Mouse (Mus musculus) lung, embryonic 16.5 days (tissue): ENCODE measurements around the gene Cyp4f18. TPM values are rescaled to one million over a fixed set of nuclear protein-coding genes. Genes with fewer than 3 reads are reported as not detected.
A peak's percentile ranks its signal among the peaks of the same experiment; 100 is the strongest.
"Not testable (repeated sequence)": the region's sequence is repeated elsewhere in the genome, so short reads cannot be mapped to it uniquely, and the experiment has no call there.

Source experiments
- ATAC-seq: fragments of 200-750 bp; cut with Nextera tagmentation; 2 replicates; pipeline ENCODE4 v1.8.0; 2017; ENCODE audit warnings: low read depth, mild to moderate bottlenecking, moderate library complexity
- H3K27ac ChIP-seq: fragments of 300-500 bp; sonication (generic); 2 replicates; pipeline ENCODE4 v1.5.1; 2014; ENCODE audit warnings: mild to moderate bottlenecking, control low read depth, low read length
- H3K27me3 ChIP-seq: fragments of 300-500 bp; sonication (generic); 2 replicates; pipeline ENCODE4 v1.6.1; 2014; ENCODE audit warnings: low read depth, low read length, mixed read lengths; ENCODE audit not compliant: control insufficient read depth, insufficient read depth
- H3K36me3 ChIP-seq: fragments of 300-500 bp; sonication (generic); 2 replicates; pipeline ENCODE4 v1.6.1; 2014; ENCODE audit warnings: low read length; ENCODE audit not compliant: control insufficient read depth, insufficient read depth
- H3K4me1 ChIP-seq: fragments of 300-500 bp; sonication (generic); replicated peaks from 2 replicates; pipeline ENCODE4 v1.6.1; 2014; ENCODE audit warnings: low read length, mixed read lengths; ENCODE audit not compliant: control insufficient read depth, insufficient read depth
- H3K4me2 ChIP-seq: fragments of 300-500 bp; sonication (generic); 2 replicates; pipeline ENCODE4 v1.6.1; 2014; ENCODE audit warnings: low read depth, low read length, control low read depth
- H3K4me3 ChIP-seq: fragments of 300-500 bp; sonication (generic); 2 replicates; pipeline ENCODE4 v1.5.1; 2014; ENCODE audit warnings: mild to moderate bottlenecking, low read length, control low read depth
- H3K9ac ChIP-seq: fragments of 300-500 bp; sonication (generic); 2 replicates; pipeline ENCODE4 v1.6.1; 2014; ENCODE audit warnings: low read length, control low read depth
- H3K9me3 ChIP-seq: fragments of 300-500 bp; sonication (generic); 2 replicates; pipeline ENCODE4 v1.6.1; 2016; ENCODE audit warnings: low read length; ENCODE audit not compliant: control insufficient read depth
- WGBS: fragments of 180-500 bp; shearing (Covaris S2); extraction: QIAGEN DNeasy Blood & Tissue Kit; methylation state at CpG from one replicate; pipeline ENCODE4 v1.1.7; 2014; 5-methylcytosine and 5-hydroxymethylcytosine counted together
- polyA plus RNA-seq: library from polyadenylated mRNA; unstranded; fragments of >200 nt; fragmentation: Nextera tagmentation; extraction: Ambion mirVana; gene quantifications from 2 replicates; pipeline ENCODE4 v1.2.1, GENCODE M21; 2015

Cyp4f18 gene
- polyA plus RNA-seq, 1 experiment from 2014 or later, result 3.8 TPM

- Histone ChIP-seq H3K27ac (no peak overlapping the region), H3K4me1 (no peaks in the 10 kb centered on the region), H3K36me3 (peaks cover 37% of the 10 kb centered on the region), H3K4me2 (no peak overlapping the region), H3K4me3 (no peak overlapping the region), H3K27me3 (no peaks in the 10 kb centered on the region), H3K9me3 (peaks cover 2% of the 10 kb centered on the region; the same call in 1 of the 2 replicates), H3K9ac (no peak overlapping the region)
- no peak for ATAC-seq
These were observed 43.0 kb downstream of the Cyp4f18 start for GRCm38 (mm10) chr8:71966411-71966810.

GRCm38 (mm10) chr8:71965166-71965565 lies 44.3 kb downstream of the Cyp4f18 start:
- Histone ChIP-seq H3K9me3 (peaks cover 2% of the 10 kb centered on the region; the same call in 1 of the 2 replicates), H3K4me1 (no peaks in the 10 kb centered on the region), H3K4me3 (no peak overlapping the region), H3K27ac (no peak overlapping the region), H3K27me3 (no peaks in the 10 kb centered on the region), H3K36me3 (peaks cover 37% of the 10 kb centered on the region), H3K4me2 (no peak overlapping the region), H3K9ac (no peak overlapping the region)
- no peak for ATAC-seq
- WGBS, result 89% methylated on average over 2 of the region's 2 CpGs

GRCm38 (mm10) chr8:71964051-71964450 lies 45.4 kb downstream of the Cyp4f18 start:
- no peak overlapping the region for H3K4me2 ChIP-seq
- H3K4me3 ChIP-seq, result no peak overlapping the region
- peaks cover 2% of the 10 kb centered on the region; the same call in 1 of the 2 replicates for H3K9me3 ChIP-seq
- no peak for ATAC-seq
- 81% methylated on average over 3 of the region's 3 CpGs for WGBS
- no peak overlapping the region for H3K9ac ChIP-seq
- H3K27ac ChIP-seq, result no peak overlapping the region
- peaks cover 33% of the 10 kb centered on the region for H3K36me3 ChIP-seq
- no peaks in the 10 kb centered on the region for H3K27me3 ChIP-seq
- H3K4me1 ChIP-seq, result no peaks in the 10 kb centered on the region

GRCm38 (mm10) chr8:71961796-71962195 lies 47.6 kb downstream of the Cyp4f18 start:
- Histone ChIP-seq H3K9me3 (peaks cover 2% of the 10 kb centered on the region; the same call in 1 of the 2 replicates), H3K27ac (no peak overlapping the region), H3K9ac (no peak overlapping the region), H3K4me1 (no peaks in the 10 kb centered on the region), H3K27me3 (no peaks in the 10 kb centered on the region), H3K4me2 (no peak overlapping the region), H3K36me3 (peaks cover 16% of the 10 kb centered on the region), H3K4me3 (no peak overlapping the region)
- 85% methylated on average over 5 of the region's 5 CpGs for WGBS
- ATAC-seq, result no peak

GRCm38 (mm10) chr8:71960483-71960882 lies 48.9 kb downstream of the Cyp4f18 start:
- no peaks in the 10 kb centered on the region; the same call in 1 of the 2 replicates for H3K9me3 ChIP-seq
- H3K36me3 ChIP-seq, result peaks cover 5% of the 10 kb centered on the region
- no peak overlapping the region for H3K4me3 ChIP-seq
- no peak overlapping the region for H3K27ac ChIP-seq
- no peaks in the 10 kb centered on the region for H3K27me3 ChIP-seq
- no peak overlapping the region for H3K4me2 ChIP-seq
- H3K4me1 ChIP-seq, result no peaks in the 10 kb centered on the region
- H3K9ac ChIP-seq, result no peak overlapping the region
- no peak for ATAC-seq

GRCm38 (mm10) chr8:71954666-71955065 lies 54.8 kb downstream of the Cyp4f18 start:
- H3K9me3 ChIP-seq, result peaks cover 5% of the 10 kb centered on the region; the same call in 1 of the 2 replicates
- WGBS, result 93% methylated on average over 9 of the region's 9 CpGs
- H3K36me3 ChIP-seq, result peaks cover 9% of the 10 kb centered on the region
- ATAC-seq, result no peak
- no peak overlapping the region for H3K9ac ChIP-seq
- no peak overlapping the region for H3K4me2 ChIP-seq
- H3K27ac ChIP-seq, result no peak overlapping the region
- H3K4me1 ChIP-seq, result peaks cover 11% of the 10 kb centered on the region; the same call in 1 of the 2 replicates
- H3K4me3 ChIP-seq, result no peak overlapping the region
- no peaks in the 10 kb centered on the region for H3K27me3 ChIP-seq

DNA sequence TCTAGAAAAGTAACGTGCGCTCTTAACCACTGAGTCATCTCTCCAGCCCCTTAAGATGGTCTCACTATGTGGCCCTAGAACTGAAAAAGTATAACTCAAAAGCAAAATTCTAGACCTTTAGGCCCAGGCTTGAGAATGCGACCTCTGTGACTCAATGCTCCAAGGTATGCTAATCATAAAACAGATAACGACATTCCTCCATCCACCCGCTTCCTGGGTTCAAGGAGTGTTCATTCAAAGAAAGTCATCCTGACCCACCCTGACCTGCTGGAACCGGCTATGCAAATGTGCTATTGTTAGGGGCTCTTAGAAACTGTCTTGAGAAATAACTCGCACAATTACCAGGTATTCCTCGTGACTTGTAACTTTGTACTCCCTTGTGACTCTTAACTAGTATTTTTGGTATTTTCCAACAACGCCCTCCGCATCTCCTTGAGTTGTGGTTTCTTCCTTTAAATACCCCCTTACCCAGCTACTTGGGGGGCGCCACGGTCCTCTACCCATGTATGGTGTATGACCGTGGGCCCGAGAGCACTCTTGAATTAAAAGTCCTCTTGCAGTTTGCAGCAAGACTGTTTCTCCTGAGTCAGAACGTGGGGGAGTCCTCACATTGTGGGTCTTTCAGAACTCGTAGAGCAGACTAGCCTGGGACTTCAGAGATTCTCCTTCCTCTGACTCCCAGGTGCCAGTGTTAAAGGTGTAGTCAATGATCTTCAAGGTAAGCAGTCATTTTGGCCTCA lies 56.3 kb downstream of the Cyp4f18 start:
- H3K27me3 ChIP-seq, ATAC-seq, H3K4me2 ChIP-seq, H3K4me3 ChIP-seq, H3K9ac ChIP-seq, H3K9me3 ChIP-seq, H3K36me3 ChIP-seq, H3K27ac ChIP-seq: not testable (repeated sequence)
- H3K4me1 ChIP-seq, result peaks cover 11% of the 10 kb centered on the region; the same call in 1 of the 2 replicates
- WGBS, result 93% methylated on average over 16 of the region's 16 CpGs

DNA sequence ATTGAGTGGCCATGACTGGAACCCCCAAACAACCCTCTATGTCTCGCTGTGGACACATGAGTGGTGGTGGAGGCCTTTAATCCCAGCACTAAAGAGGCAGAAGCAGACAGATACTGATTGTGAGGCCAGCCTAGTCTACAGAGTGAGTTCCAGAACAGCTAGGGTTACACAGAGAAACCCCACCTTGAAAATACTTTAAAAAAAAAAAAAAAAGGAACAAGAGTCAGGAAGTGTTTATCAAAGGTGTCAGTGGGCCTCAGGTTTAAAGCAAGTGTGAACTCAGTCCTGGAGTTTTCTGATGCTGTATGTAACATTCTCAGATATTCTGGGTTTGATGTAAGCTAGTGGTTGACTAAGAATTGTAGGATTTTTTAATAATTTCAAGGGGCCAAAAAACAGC lies 56.9 kb downstream of the Cyp4f18 start:
- WGBS, result 83% methylated on average over 1 of the region's 1 CpGs
- no peak for ATAC-seq
- no peaks in the 10 kb centered on the region for H3K27me3 ChIP-seq
- H3K27ac ChIP-seq, result no peak overlapping the region
- H3K9ac ChIP-seq, result peak overlapping the region; percentile 83; the same call in 1 of the 2 replicates
- no peak overlapping the region for H3K4me3 ChIP-seq
- peaks cover 5% of the 10 kb centered on the region; the same call in 1 of the 2 replicates for H3K9me3 ChIP-seq
- H3K4me2 ChIP-seq, result peak overlapping the region; percentile 54
- H3K36me3 ChIP-seq, result peaks cover 9% of the 10 kb centered on the region
- H3K4me1 ChIP-seq, result peaks cover 11% of the 10 kb centered on the region; the same call in 1 of the 2 replicates

GRCm38 (mm10) chr8:71951436-71952161 lies 57.8 kb downstream of the Cyp4f18 start:
- WGBS, result 21% methylated on average over 13 of the region's 14 CpGs
- Histone ChIP-seq H3K9ac (peak overlapping the region; percentile 83), H3K4me1 (peaks cover 11% of the 10 kb centered on the region; the same call in 1 of the 2 replicates), H3K4me2 (peak overlapping the region; percentile 54), H3K9me3 (peaks cover 5% of the 10 kb centered on the region; the same call in 1 of the 2 replicates), H3K4me3 (peak overlapping the region; percentile 73), H3K27ac (peak overlapping the region; percentile 9; the same call in 1 of the 2 replicates), H3K27me3 (no peaks in the 10 kb centered on the region), H3K36me3 (peaks cover 9% of the 10 kb centered on the region)
- no peak for ATAC-seq
